ENCODE assay signal across 16 mouse cellular contexts in genomic region chr3:142340701-142341100, GRCm38 (mm10). TPM values are rescaled to one million over a fixed set of nuclear protein-coding genes. Genes with fewer than 3 reads are reported as not detected.
DNase-seq lines count a peak whose midpoint lies in the region; ATAC-seq lines count a peak whose summit lies in the region.
"Had no signal": no experiment of that assay in that cellular context is flagged by ENCODE, and none has a peak within 500 bp of the region (broad histone marks: within the 10 kb centered on the region; RNA-seq: fewer than 3 reads in every experiment).

No protein-coding gene starts in this region.

- no peak for ATAC-seq in heart, embryonic 12.5 days (ENCODE audit: insufficient number of reproducible peaks, low FRiP score)
- ATAC-seq in lung, embryonic 16.5 days (ENCODE audit: low read depth), result no peak
- ATAC-seq in midbrain, embryonic 16.5 days, result no peak
- ATAC-seq: forebrain, postnatal 0 days had no signal

- H3K4me1 ChIP-seq in heart, embryonic 12.5 days (replicated peaks), result peaks cover 39% of the 10 kb centered on the region
- H3K4me1 ChIP-seq in lung, embryonic 16.5 days (replicated peaks; ENCODE audit: control insufficient read depth, insufficient read depth, low read length), result peaks cover 14% of the 10 kb centered on the region
- H3K4me1 ChIP-seq in midbrain, embryonic 16.5 days (ENCODE audit: control insufficient read depth, insufficient read depth, low read length), result no peaks in the 10 kb centered on the region
- H3K4me1 ChIP-seq: hindbrain, embryonic 13.5 days had no signal

- no peaks in the 10 kb centered on the region for H3K27me3 ChIP-seq in heart, embryonic 12.5 days (replicated peaks)
- H3K27me3 ChIP-seq in lung, embryonic 16.5 days (ENCODE audit: control insufficient read depth, insufficient read depth, low read depth, low read length), result no peaks in the 10 kb centered on the region
- no peaks in the 10 kb centered on the region for H3K27me3 ChIP-seq in midbrain, embryonic 16.5 days (ENCODE audit: control insufficient read depth, insufficient read depth, low read depth, low read length)
- H3K27me3 ChIP-seq: embryonic facial prominence, embryonic 13.5 days; hindbrain, embryonic 13.5 days; liver, embryonic 15.5 days had no signal

- H3K4me2 ChIP-seq in heart, embryonic 12.5 days, result no peak overlapping the region
- no peak overlapping the region for H3K4me2 ChIP-seq in lung, embryonic 16.5 days (ENCODE audit: low read depth, low read length)
- no peak overlapping the region for H3K4me2 ChIP-seq in midbrain, embryonic 16.5 days (ENCODE audit: low read length)
- H3K4me2 ChIP-seq: embryonic facial prominence, embryonic 13.5 days; hindbrain, embryonic 13.5 days; limb, embryonic 12.5 days; liver, embryonic 15.5 days; midbrain, embryonic 11.5 days had no signal

- no peak for DNase-seq in heart, postnatal 4 days
- DNase-seq in lung, postnatal 10 days, result no peak
- DNase-seq in adrenal gland, postnatal 36 days, result peak; percentile 32 to 35
- no peak for DNase-seq in cerebellum, adult 11 months
- DNase-seq: forebrain, postnatal 0 days; right cerebral cortex, postnatal 4 days; thymus, postnatal 25 days had no signal

- no peaks in the 10 kb centered on the region for H3K36me3 ChIP-seq in heart, embryonic 12.5 days
- H3K36me3 ChIP-seq in lung, embryonic 16.5 days (ENCODE audit: control insufficient read depth, insufficient read depth, low read length), result no peaks in the 10 kb centered on the region
- no peaks in the 10 kb centered on the region for H3K36me3 ChIP-seq in midbrain, embryonic 16.5 days (ENCODE audit: control insufficient read depth, insufficient read depth, low read length)
- H3K36me3 ChIP-seq: embryonic facial prominence, embryonic 13.5 days; hindbrain, embryonic 13.5 days; limb, embryonic 12.5 days; liver, embryonic 15.5 days had no signal

- no peak overlapping the region for H3K9ac ChIP-seq in heart, embryonic 12.5 days
- H3K9ac ChIP-seq in lung, embryonic 16.5 days (ENCODE audit: low read length), result no peak overlapping the region
- H3K9ac ChIP-seq in midbrain, embryonic 16.5 days (ENCODE audit: low read depth, low read length), result no peak overlapping the region
- H3K9ac ChIP-seq: embryonic facial prominence, embryonic 13.5 days; forebrain, postnatal 0 days; hindbrain, embryonic 13.5 days; limb, embryonic 12.5 days; liver, embryonic 15.5 days had no signal

- H3K9me3 ChIP-seq in heart, embryonic 12.5 days (replicated peaks), result no peaks in the 10 kb centered on the region
- no peaks in the 10 kb centered on the region for H3K9me3 ChIP-seq in lung, embryonic 16.5 days (ENCODE audit: control insufficient read depth, low read length)
- H3K9me3 ChIP-seq in midbrain, embryonic 16.5 days (replicated peaks; ENCODE audit: control insufficient read depth, low read length, poor library complexity, severe bottlenecking), result no peaks in the 10 kb centered on the region
- H3K9me3 ChIP-seq: embryonic facial prominence, embryonic 13.5 days; hindbrain, embryonic 13.5 days; limb, embryonic 12.5 days; liver, embryonic 15.5 days had no signal

- no peak overlapping the region for H3K4me3 ChIP-seq in heart, embryonic 12.5 days
- H3K4me3 ChIP-seq in lung, embryonic 16.5 days (ENCODE audit: low read length), result no peak overlapping the region
- no peak overlapping the region for H3K4me3 ChIP-seq in midbrain, embryonic 16.5 days (ENCODE audit: low read depth, low read length)
- H3K4me3 ChIP-seq: embryonic facial prominence, embryonic 13.5 days; hindbrain, embryonic 13.5 days; limb, embryonic 12.5 days; liver, embryonic 15.5 days had no signal

- 0 out of 2 replicates have a peak overlapping the region, but pooled peaks have one; percentile 10 for H3K27ac ChIP-seq in heart, embryonic 12.5 days (ENCODE audit: poor library complexity, severe bottlenecking)
- H3K27ac ChIP-seq in lung, embryonic 16.5 days (ENCODE audit: low read length), result peak overlapping the region; percentile 50
- H3K27ac ChIP-seq in midbrain, embryonic 16.5 days (ENCODE audit: low read length), result no peak overlapping the region
- H3K27ac ChIP-seq: embryonic facial prominence, embryonic 13.5 days; hindbrain, embryonic 13.5 days; limb, embryonic 12.5 days; macrophage had no signal

- WGBS in heart, embryonic 12.5 days, result 49% methylated on average over 2 of the region's 2 CpGs
- 51% methylated on average over 2 of the region's 2 CpGs for WGBS in lung, embryonic 16.5 days
- 56% methylated on average over 2 of the region's 2 CpGs for WGBS in midbrain, embryonic 16.5 days

RNA-seq across cellular contexts. Expression of gene Pdlim5, which starts 54.8 kb away (rescaled TPM):
- 218 and 224 TPM in 2 replicates for polyA plus RNA-seq in heart, embryonic 12.5 days (2016; fragmentation: Nextera tagmentation; extraction: Ambion mirVana)
- total RNA-seq in heart, postnatal 4 days (2021), result 100 to 1,000 TPM; 480 to 524 TPM
- polyA plus RNA-seq in lung, embryonic 16.5 days (2015; fragmentation: Nextera tagmentation; extraction: Ambion mirVana), result 28.3 and 33.4 TPM in 2 replicates
- total RNA-seq in adrenal gland, postnatal 36 days (2021), result 10 to 100 TPM; 58.1 to 75.7 TPM
- polyA plus RNA-seq in midbrain, embryonic 16.5 days (2015; fragmentation: Nextera tagmentation; extraction: Ambion mirVana), result 14.9 and 15.6 TPM in 2 replicates

Comparison
In these comparisons a context has a peak if more than half of its experiments do, and no peak if none do; other contexts are left out.
1. DNase-seq: peak in adrenal gland, postnatal 36 days (2 of 2); none in heart, postnatal 4 days (single experiment), lung, postnatal 10 days (single experiment) and cerebellum, adult 11 months (single experiment).